Mouse (Mus musculus) embryonic facial prominence, embryonic 10.5 days (tissue): Measurements from ENCODE around the gene Tmem30a. TPM values are rescaled to one million over a fixed set of nuclear protein-coding genes. Genes with fewer than 3 reads are reported as not detected.

ENCODE experiments used
- DNase-seq: peaks from one replicate; pipeline ENCODE4 v3.0.0-alpha.2; 2017; ENCODE audit warnings: low spot score
- H3K27ac ChIP-seq: fragments of 300-500 bp; sonication (generic); replicated peaks from 2 replicates; pipeline ENCODE4 v1.5.1; 2016; ENCODE audit warnings: mild to moderate bottlenecking
- H3K27me3 ChIP-seq: fragments of 300-500 bp; sonication (generic); replicated peaks from 2 replicates; pipeline ENCODE4 v1.6.1; 2016; ENCODE audit warnings: low read depth, mild to moderate bottlenecking; ENCODE audit not compliant: poor library complexity, severe bottlenecking
- H3K36me3 ChIP-seq: fragments of 300-500 bp; sonication (generic); replicated peaks from 2 replicates; pipeline ENCODE4 v1.6.1; 2016; ENCODE audit warnings: mild to moderate bottlenecking, moderate library complexity
- H3K4me1 ChIP-seq: fragments of 300-500 bp; sonication (generic); 2 replicates; pipeline ENCODE4 v1.6.1; 2016
- H3K4me3 ChIP-seq: fragments of 300-500 bp; sonication (generic); 2 replicates; pipeline ENCODE4 v1.5.1; 2016; ENCODE audit warnings: mild to moderate bottlenecking, moderate library complexity
- H3K9me3 ChIP-seq: fragments of 300-500 bp; sonication (generic); 2 replicates; pipeline ENCODE4 v1.6.1; 2016; ENCODE audit warnings: mild to moderate bottlenecking
- WGBS: fragments of 180-500 bp; shearing (Covaris S2); methylation state at CpG from one replicate; pipeline ENCODE4 v1.1.7; 2016; 5-methylcytosine and 5-hydroxymethylcytosine counted together
- polyA plus RNA-seq: library from polyadenylated mRNA; unstranded; fragments of >200 nt; fragmentation: Nextera tagmentation; extraction: Ambion mirVana; gene quantifications from 2 replicates; pipeline ENCODE4 v1.2.1, GENCODE M21; 2016

Gene Tmem30a
- polyA plus RNA-seq, 1 experiment from 2014 or later: 49.6 TPM

DNA sequence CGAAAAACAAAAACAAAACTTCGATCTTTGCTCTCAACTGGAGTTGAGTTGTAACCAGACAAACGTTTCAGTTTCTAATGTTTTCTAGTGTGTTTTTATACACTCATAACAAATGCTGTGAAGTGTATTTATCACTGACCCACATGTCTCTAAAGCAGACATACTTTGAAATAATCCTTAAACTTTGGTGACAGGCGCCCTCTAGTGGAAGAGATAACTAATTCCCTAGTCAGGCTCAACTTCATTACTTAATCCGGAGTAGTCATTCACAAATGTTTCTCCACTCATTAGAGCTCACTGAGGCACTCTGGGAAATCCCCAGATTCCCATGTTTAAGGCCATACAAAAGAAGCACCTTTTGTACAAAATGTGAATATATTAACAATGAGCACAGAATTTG lies 70.2 kb downstream of the Tmem30a start:
- peaks cover 29% of the 10 kb centered on the region for H3K4me1 ChIP-seq
- H3K27ac ChIP-seq: no peak overlapping the region
- H3K9me3 ChIP-seq: no peaks in the 10 kb centered on the region
- peaks cover 36% of the 10 kb centered on the region for H3K27me3 ChIP-seq
- H3K36me3 ChIP-seq: no peaks in the 10 kb centered on the region
- 35% methylated on average over 5 of the region's 5 CpGs for WGBS
- no peak for DNase-seq
- no peak overlapping the region for H3K4me3 ChIP-seq

DNA sequence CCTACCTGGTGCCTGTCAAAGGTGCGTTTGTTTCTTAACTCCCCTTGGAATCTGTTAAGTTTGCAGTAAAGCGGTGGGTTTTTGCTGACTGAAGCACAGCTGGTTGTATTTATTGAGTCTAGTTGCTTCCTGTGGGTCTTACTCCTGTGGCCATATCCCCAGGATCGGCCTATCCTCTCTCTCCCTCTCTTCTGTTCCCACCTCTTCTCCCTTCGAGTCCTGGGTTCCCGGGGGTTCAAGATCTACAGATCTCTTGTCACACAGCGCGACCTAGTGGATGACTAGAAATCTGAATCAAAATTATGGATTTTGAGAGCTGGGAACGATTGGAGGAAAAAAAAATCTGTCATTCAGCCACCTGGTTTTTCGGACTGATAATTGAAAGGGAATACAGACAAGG lies 72.3 kb downstream of the Tmem30a start:
- WGBS: 8% methylated on average over 9 of the region's 9 CpGs
- Histone ChIP-seq H3K4me1 (peaks cover 45% of the 10 kb centered on the region), H3K9me3 (no peaks in the 10 kb centered on the region), H3K4me3 (0 out of 2 replicates have a peak overlapping the region, but pooled peaks have one; percentile 18), H3K27ac (no peak overlapping the region), H3K36me3 (no peaks in the 10 kb centered on the region), H3K27me3 (peaks cover 51% of the 10 kb centered on the region)
- peak; percentile 75 for DNase-seq

DNA sequence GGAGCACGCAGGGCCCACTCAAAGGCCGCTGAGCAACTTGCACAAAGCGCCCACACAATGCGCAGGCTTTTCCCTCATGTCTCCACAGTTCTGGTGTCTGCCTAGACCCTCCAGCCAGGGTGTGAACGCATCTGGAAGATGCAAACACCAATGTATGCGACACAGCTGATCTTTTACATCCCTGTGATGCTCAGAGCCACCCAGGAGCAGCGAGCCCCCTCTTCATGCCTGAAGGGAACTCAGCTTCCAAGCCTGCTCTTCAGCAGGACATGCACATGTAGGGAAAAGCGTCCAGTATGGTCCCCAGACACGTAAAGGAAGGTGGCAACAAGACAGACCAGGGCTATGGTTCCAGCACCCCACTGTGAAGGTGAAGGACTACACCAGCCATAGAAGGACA lies 73.2 kb downstream of the Tmem30a start:
- peak overlapping the region; percentile 80; the same call in 1 of the 2 replicates for H3K27ac ChIP-seq
- H3K27me3 ChIP-seq: peaks cover 56% of the 10 kb centered on the region
- peaks cover 50% of the 10 kb centered on the region for H3K4me1 ChIP-seq
- no peaks in the 10 kb centered on the region for H3K9me3 ChIP-seq
- 24% methylated on average over 9 of the region's 9 CpGs for WGBS
- no peak for DNase-seq
- H3K36me3 ChIP-seq: no peaks in the 10 kb centered on the region
- H3K4me3 ChIP-seq: peak overlapping the region; percentile 68

DNA sequence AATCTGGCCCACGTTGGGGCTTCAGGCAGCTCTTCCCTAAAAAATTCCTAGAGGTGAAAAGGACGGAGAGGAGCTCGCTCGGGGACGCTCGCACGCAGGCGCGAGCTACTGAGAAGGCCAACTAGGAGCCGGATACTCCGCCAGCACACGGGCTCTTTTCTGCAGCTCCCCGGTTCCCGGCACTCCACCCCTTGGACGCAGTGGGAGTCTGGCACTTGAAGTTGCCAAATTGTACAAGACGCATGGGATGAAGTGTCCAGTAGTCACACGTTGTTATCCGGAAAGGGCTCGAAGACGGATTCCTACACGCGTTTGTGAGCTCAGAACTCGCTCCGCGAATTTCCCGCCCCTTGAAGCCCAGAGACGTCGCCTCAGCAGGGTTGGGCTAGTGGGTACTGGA lies 73.9 kb downstream of the Tmem30a start:
- Histone ChIP-seq H3K4me3 (peak overlapping the region; percentile 68), H3K36me3 (no peaks in the 10 kb centered on the region), H3K27ac (peak overlapping the region; percentile 80), H3K4me1 (peaks cover 57% of the 10 kb centered on the region), H3K9me3 (no peaks in the 10 kb centered on the region), H3K27me3 (peaks cover 61% of the 10 kb centered on the region)
- peak; percentile 65 for DNase-seq
- 1% methylated on average over 28 of the region's 28 CpGs for WGBS

Other genes with a start within 250 kb of the Tmem30a start
- gene Col12a1, start 74.7 kb downstream of the Tmem30a start, polyA plus RNA-seq: 5.8 and 7.3 TPM in 2 replicates
- gene Cox7a2, start 33.6 kb downstream of the Tmem30a start, polyA plus RNA-seq: 648 and 655 TPM in 2 replicates
- 2.9 and 3.3 TPM in 2 replicates for gene Filip1, start 219.3 kb upstream of the Tmem30a start, polyA plus RNA-seq